Mouse (Mus musculus): ENCODE data around the gene Gm49721.
"Not testable (repeated sequence)": the region's sequence is repeated elsewhere in the genome, so short reads cannot be mapped to it uniquely, and the experiment has no call there.

- not testable (repeated sequence) for TF ChIP-seq CTCF (IDR thresholded peaks at IDR 0.05; ENCODE audit: borderline replicate concordance, insufficient read depth, low read length); POLR2A (IDR thresholded peaks at IDR 0.05; ENCODE audit: low read depth, low read length)
These were observed 24.7 kb downstream of the Gm49721 start for GRCm38 (mm10) chr17:7003392-7003791.
